Mouse (Mus musculus): ENCODE results near the gene Memo1. TPM values are rescaled to one million over a fixed set of nuclear protein-coding genes. Genes with fewer than 3 reads are reported as not detected.

Memo1 gene
- polyA plus RNA-seq, 1 experiment from 2014 or later, result 73.5 TPM

DNA sequence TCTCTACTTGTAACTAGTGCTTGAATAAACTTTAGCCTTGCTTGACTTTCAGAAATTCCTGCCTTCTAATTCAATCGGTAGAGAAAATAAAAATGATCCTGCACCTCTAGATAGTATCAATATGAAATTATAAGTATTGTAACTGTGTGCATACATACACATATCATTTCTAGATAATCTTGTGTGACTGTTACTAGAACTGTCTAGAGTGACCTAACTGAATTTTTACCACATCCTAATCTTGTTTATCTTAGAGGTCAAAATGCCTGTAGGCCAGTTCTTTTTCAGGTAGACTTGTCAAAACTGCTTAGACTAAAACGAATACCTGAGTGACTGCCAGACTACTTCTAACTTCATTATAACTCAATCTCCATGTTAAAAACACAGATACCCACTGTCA is 25.1 kb downstream of the Memo1 start:
- ATAC-seq, result no peak
- no peaks in the 10 kb centered on the region for H3K27me3 ChIP-seq
- H3K27ac ChIP-seq, result no peak overlapping the region
- H3K4me3 ChIP-seq, result no peak overlapping the region
- no peaks in the 10 kb centered on the region for H3K36me3 ChIP-seq (ENCODE audit: poor library complexity, severe bottlenecking)
- H3K9me3 ChIP-seq (replicated peaks), result no peaks in the 10 kb centered on the region
- WGBS, result 96% methylated on average over 2 of the region's 2 CpGs
- H3K9ac ChIP-seq, result no peak overlapping the region
- H3K4me2 ChIP-seq, result no peak overlapping the region
- H3K4me1 ChIP-seq, result peaks cover 4% of the 10 kb centered on the region

DNA sequence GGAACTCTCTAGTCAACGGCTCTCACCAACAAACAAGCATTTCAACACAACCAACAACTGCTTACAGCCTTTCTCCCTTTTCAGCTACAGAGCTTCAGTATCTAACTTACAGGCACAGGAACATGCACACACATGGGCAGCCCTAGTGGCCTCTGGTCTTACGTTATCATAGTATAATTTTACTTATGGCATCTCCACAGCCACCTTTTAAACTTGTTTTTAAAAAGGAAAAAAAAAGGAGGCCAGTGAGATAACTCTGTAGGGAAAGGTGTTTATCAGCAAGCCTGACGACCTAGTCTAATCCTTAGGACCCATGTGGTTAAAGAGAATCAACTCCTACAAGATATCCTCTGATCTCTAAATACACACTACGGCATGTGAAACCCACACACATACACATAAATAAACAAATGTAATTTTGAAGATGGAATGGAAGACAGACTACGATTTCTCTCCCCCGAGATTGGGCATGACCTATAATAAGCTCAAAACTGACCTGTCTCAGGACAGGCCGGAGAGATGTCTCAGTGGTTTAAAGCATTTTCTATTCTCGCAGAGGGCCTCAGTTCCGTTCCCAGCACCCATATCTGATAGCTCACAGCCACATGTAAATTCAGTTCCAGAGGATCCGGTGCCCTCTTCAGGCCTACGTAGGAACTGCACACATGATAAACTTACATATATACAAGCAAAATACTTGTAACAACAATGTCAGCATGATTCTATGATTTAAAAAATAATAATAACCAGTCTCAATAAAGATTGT is 27.7 kb downstream of the Memo1 start:
- H3K27me3 ChIP-seq, result no peaks in the 10 kb centered on the region
- H3K4me3 ChIP-seq, result no peak overlapping the region
- no peak overlapping the region for H3K9ac ChIP-seq
- WGBS, result 92% methylated on average over 11 of the region's 11 CpGs
- ATAC-seq, result no peak
- no peaks in the 10 kb centered on the region for H3K9me3 ChIP-seq (replicated peaks)
- H3K27ac ChIP-seq, result no peak overlapping the region
- H3K36me3 ChIP-seq (ENCODE audit: poor library complexity, severe bottlenecking), result no peaks in the 10 kb centered on the region
- H3K4me1 ChIP-seq, result peaks cover 16% of the 10 kb centered on the region
- H3K4me2 ChIP-seq, result no peak overlapping the region

DNA sequence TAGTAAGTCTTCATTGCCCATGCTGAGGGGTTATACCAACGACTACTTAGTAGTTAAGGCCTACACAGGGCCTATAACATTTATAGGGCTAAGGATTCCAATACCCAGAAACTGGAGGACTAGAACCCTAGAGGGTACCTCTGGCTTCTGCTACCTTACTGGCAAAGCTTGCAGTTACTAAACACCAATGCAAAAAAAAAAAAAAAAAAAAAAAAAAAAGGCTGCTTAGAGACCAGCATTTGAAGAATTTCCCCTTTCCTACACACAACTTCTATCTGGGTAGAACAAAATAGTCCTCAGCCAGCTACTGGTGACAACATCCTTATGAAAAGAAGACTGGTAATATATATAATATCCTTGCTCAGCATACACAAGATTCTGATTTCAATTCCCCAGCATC is 29.7 kb downstream of the Memo1 start:
- WGBS, result 62% methylated on average over 1 of the region's 1 CpGs
- Histone ChIP-seq H3K9ac (no peak overlapping the region), H3K36me3 (ENCODE audit: poor library complexity, severe bottlenecking) (no peaks in the 10 kb centered on the region), H3K27ac (no peak overlapping the region; the same call in 1 of the 2 replicates), H3K9me3 (replicated peaks) (no peaks in the 10 kb centered on the region), H3K27me3 (no peaks in the 10 kb centered on the region), H3K4me3 (no peak overlapping the region), H3K4me2 (no peak overlapping the region), H3K4me1 (peaks cover 16% of the 10 kb centered on the region)
- no peak for ATAC-seq

DNA sequence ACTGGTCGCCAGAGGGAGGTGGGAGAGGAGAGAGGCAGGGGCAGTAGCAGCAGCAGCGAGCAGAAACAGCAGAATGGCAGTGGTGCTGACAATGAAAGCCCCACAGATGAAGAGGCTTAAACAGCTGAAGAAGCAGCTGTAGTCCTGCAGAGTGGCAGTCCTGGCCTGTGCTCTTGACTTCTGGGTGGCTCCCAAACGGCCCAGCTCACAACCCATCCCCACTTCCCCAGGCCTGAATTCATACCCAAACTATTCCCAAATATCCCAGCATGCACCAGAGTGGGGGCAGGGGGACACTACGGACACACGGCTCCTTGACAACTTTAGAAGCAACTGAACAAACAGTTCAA is 30.2 kb downstream of the Memo1 start:
- ATAC-seq, result peak; percentile 69
- peak overlapping the region; percentile 41 for H3K27ac ChIP-seq
- H3K4me3 ChIP-seq, result no peak overlapping the region
- no peaks in the 10 kb centered on the region for H3K9me3 ChIP-seq (replicated peaks)
- H3K4me2 ChIP-seq, result 0 out of 2 replicates have a peak overlapping the region, but pooled peaks have one; percentile 10
- 13% methylated on average over 5 of the region's 5 CpGs for WGBS
- H3K36me3 ChIP-seq (ENCODE audit: poor library complexity, severe bottlenecking), result no peaks in the 10 kb centered on the region
- H3K4me1 ChIP-seq, result peaks cover 16% of the 10 kb centered on the region
- 0 out of 2 replicates have a peak overlapping the region, but pooled peaks have one; percentile 14 for H3K9ac ChIP-seq
- H3K27me3 ChIP-seq, result no peaks in the 10 kb centered on the region

DNA sequence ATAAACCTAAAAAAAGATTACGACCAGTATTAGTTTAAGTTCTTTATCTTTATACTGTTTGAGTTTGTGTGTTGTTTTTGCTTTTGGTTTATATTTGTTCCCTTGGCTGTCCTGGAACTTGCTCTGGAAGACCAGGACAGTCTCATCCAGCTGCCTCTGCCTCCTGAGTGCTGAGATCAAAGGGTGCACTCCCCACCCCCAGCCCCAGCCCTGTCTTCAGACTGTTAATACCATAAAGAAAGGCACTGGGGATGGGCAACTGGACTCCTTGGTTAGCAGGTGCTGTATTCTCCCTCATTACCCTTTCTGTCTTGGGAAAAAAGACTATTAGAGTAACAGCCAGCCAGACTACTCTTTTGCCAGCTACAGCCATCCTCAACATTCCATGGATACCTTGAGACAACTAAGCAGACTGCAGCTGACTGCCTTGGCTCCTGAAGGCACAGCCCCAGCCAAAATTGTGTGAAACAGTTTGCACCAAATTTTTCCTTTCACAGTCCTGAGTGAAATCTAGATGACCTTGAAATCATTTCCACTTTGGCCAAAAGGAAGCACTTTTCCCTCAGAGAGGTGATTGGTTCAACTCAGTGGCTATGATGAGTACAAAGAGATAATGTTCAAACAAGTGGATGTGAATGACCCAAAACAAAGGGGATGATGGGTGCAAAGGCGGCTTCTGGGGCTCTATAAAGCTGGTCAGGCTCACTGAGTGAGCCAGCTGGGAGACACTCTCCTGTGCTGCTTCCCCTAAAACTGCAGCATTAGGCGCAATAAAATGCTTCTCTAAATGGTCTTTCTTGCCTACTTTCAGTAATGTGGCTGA is 30.8 kb downstream of the Memo1 start:
- H3K4me3 ChIP-seq, result no peak overlapping the region
- no peak; the same call in 1 of the 2 replicates for ATAC-seq
- H3K9me3 ChIP-seq (replicated peaks), result no peaks in the 10 kb centered on the region
- 0 out of 2 replicates have a peak overlapping the region, but pooled peaks have one; percentile 10 for H3K4me2 ChIP-seq
- WGBS, result 50% methylated on average over 3 of the region's 3 CpGs
- H3K4me1 ChIP-seq, result peaks cover 16% of the 10 kb centered on the region
- H3K27ac ChIP-seq, result peak overlapping the region; percentile 41
- H3K36me3 ChIP-seq (ENCODE audit: poor library complexity, severe bottlenecking), result no peaks in the 10 kb centered on the region
- H3K9ac ChIP-seq, result 0 out of 2 replicates have a peak overlapping the region, but pooled peaks have one; percentile 14
- H3K27me3 ChIP-seq, result no peaks in the 10 kb centered on the region

DNA sequence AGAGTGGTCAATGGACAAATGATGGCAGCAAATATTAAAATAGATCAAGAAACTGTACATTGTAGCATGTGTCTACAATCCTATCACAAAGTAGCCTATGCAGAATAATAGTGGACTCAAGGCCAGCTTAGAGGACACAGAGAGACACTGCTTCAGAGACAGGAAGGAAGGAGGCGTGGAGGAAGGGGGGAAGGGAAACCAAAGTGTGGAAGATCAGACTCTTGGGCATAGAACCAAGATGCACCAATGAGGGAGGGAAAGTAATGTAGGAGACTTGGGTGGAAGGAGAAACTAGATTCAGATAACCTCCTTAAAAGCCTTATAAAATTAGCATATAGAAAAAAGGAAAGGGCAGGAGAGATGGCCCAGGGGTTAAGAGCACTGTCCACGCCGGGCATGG is 32.9 kb downstream of the Memo1 start:
- Histone ChIP-seq H3K36me3 (ENCODE audit: poor library complexity, severe bottlenecking) (peaks cover 6% of the 10 kb centered on the region; the same call in 1 of the 2 replicates), H3K27ac (no peak overlapping the region), H3K4me3 (no peak overlapping the region), H3K4me1 (peaks cover 16% of the 10 kb centered on the region), H3K4me2 (no peak overlapping the region), H3K9me3 (replicated peaks) (no peaks in the 10 kb centered on the region), H3K9ac (no peak overlapping the region), H3K27me3 (no peaks in the 10 kb centered on the region)
- ATAC-seq, result no peak
- WGBS, result 96% methylated on average over 3 of the region's 3 CpGs

DNA sequence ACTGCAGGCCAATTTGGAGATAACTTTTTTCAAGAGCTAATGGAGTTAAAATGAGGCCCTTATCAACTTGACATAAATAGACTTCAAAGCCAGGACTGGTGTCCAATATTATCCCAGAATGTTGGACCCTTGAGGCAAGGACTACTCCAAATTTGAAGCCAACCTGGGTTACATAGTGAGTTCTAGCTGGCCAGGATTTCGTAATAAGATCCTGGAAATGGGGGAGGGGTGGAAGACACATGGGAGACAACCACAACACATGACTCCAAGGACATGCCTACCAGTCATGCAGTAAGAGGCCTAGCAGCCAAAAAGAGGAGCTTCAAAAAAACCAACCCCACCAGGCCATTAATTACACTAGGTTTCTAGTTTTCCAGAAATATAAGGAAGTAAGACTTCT is 50.0 kb downstream of the Memo1 start:
- Histone ChIP-seq H3K27ac (no peak overlapping the region), H3K36me3 (ENCODE audit: poor library complexity, severe bottlenecking) (no peaks in the 10 kb centered on the region), H3K4me3 (no peak overlapping the region), H3K9me3 (replicated peaks) (no peaks in the 10 kb centered on the region), H3K27me3 (no peaks in the 10 kb centered on the region), H3K4me2 (no peak overlapping the region), H3K9ac (no peak overlapping the region), H3K4me1 (no peaks in the 10 kb centered on the region)
- ATAC-seq, result no peak
- WGBS, result 78% methylated on average over 1 of the region's 1 CpGs

DNA sequence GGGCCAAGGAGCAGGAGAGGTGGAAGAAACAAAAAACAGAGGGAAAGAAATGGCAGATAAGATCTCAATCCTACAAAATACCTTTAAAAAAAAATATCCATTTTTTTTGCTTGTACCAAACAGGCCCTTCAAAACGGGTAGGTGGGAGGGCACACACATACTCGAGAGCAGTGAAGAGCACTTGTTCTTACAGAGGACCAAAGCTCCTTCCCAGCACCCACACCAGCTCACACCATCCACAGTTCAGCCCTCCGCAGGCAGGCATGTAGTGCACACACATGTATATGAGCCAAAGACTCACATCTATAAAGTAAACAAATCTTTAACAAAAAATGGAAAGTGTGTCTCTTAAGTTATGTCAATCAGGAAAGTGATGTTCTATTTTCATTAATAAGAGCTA is 52.5 kb downstream of the Memo1 start:
- 79% methylated on average over 3 of the region's 3 CpGs for WGBS
- Histone ChIP-seq H3K27ac (no peak overlapping the region), H3K27me3 (no peaks in the 10 kb centered on the region), H3K4me3 (no peak overlapping the region), H3K36me3 (ENCODE audit: poor library complexity, severe bottlenecking) (peaks cover 11% of the 10 kb centered on the region; the same call in 1 of the 2 replicates), H3K4me1 (no peaks in the 10 kb centered on the region), H3K9ac (no peak overlapping the region), H3K9me3 (replicated peaks) (no peaks in the 10 kb centered on the region), H3K4me2 (no peak overlapping the region)
- no peak for ATAC-seq

DNA sequence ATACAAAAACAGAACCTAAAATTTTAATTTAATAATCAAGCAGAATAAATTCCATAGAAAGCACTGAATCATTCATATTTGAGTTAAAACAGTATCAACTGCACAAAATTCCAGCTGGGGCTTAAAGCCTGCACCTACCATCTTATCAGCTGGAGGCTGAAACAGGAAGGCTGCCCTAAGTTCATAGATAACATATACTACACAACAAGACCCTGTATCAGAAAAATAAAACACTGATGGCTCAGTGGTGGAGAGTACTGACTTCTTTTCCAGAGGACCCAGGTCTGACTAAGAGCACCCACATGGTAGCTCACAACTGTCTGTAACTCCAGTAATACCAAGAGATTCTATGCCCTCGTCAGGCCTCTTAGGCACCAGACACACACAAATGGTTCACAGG is 55.0 kb downstream of the Memo1 start:
- Histone ChIP-seq H3K27me3 (no peaks in the 10 kb centered on the region), H3K27ac (no peak overlapping the region), H3K4me2 (no peak overlapping the region), H3K4me1 (no peaks in the 10 kb centered on the region), H3K9ac (no peak overlapping the region), H3K4me3 (no peak overlapping the region), H3K36me3 (ENCODE audit: poor library complexity, severe bottlenecking) (peaks cover 11% of the 10 kb centered on the region; the same call in 1 of the 2 replicates), H3K9me3 (replicated peaks) (no peaks in the 10 kb centered on the region)
- 100% methylated on average over 1 of the region's 1 CpGs for WGBS
- ATAC-seq, result no peak

DNA sequence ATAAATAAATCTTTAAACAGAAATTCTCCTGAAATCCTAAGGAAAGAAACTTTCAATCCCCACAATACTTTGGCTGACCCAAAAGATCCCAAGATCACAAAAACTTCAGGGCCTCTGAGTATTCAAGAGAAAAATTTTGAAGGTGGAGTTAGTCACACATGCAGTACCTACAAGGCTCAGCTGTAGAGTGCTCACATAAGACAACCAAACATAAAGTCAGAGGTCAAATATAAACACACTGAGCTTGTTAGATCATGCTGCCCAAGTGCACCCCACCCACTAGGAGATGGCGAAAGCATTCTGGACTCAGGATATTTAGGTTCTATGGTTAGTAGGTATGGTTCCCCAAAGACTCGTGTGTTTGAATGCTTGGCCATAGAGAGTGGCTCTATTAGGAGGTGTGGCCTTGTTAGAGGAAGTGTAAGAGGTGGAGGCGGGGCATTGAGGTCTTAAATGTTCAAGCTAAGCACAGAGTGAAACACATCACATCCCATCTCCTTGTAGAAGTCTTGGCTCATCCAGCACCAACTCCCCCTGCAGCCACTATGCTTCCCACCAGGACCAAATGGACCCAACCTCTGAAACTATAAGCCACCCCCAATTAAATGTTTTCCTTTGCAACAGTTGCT is 67.1 kb downstream of the Memo1 start:
- H3K36me3 ChIP-seq (ENCODE audit: poor library complexity, severe bottlenecking), result peaks cover 10% of the 10 kb centered on the region; the same call in 1 of the 2 replicates
- no peaks in the 10 kb centered on the region for H3K9me3 ChIP-seq (replicated peaks)
- H3K4me1 ChIP-seq, result no peaks in the 10 kb centered on the region
- no peak overlapping the region for H3K9ac ChIP-seq
- H3K4me2 ChIP-seq, result no peak overlapping the region
- no peaks in the 10 kb centered on the region for H3K27me3 ChIP-seq
- H3K27ac ChIP-seq, result no peak overlapping the region
- ATAC-seq, result no peak
- WGBS, result 95% methylated on average over 3 of the region's 3 CpGs
- no peak overlapping the region for H3K4me3 ChIP-seq

DNA sequence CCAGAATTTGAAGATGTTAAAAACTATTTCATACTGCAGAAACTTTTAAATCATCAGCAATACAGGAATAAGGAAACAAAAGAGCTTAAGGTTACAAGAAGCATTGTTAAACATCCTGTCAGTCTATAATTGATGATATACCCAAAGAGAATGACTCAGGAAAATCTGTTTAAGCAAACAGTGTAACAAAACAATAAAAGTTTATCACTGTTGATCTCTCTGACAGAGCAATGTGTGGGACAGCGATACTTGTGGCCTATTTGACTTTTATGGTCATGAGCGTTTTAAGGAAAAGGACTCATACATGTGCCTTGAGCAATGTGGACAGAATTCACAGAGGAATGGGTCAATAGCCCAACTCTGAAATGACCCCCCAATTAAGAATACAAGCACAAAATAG is 78.0 kb downstream of the Memo1 start:
- Histone ChIP-seq H3K36me3 (ENCODE audit: poor library complexity, severe bottlenecking) (peaks cover 17% of the 10 kb centered on the region), H3K4me2 (no peak overlapping the region), H3K9ac (no peak overlapping the region), H3K27ac (no peak overlapping the region), H3K9me3 (replicated peaks) (no peaks in the 10 kb centered on the region), H3K27me3 (no peaks in the 10 kb centered on the region), H3K4me1 (no peaks in the 10 kb centered on the region), H3K4me3 (no peak overlapping the region)
- WGBS, result 88% methylated on average over 2 of the region's 2 CpGs
- no peak for ATAC-seq
